Mouse (Mus musculus) gastrocnemius, postnatal 25 days (tissue): ENCODE results near the gene Plk3. TPM values are rescaled to one million over a fixed set of nuclear protein-coding genes. Genes with fewer than 3 reads are reported as not detected.

Experiments
- DNase-seq: peaks from one replicate; pipeline ENCODE4 v3.0.0; 2022
- total RNA-seq, 2 experiments: library from RNA; stranded (reverse); gene quantifications; 1 replicate in 1 of 2; 2 replicates in 1 of 2; pipeline ENCODE4 v1.2.3; 2021

The Plk3 gene
- total RNA-seq, 2 experiments from 2014 or later: 0.51 to 0.62 TPM

- DNase-seq: no peak
Observed at GRCm38 (mm10) chr4:117119636-117120035, 14.1 kb downstream of the Plk3 start.

GRCm38 (mm10) chr4:117117931-117118330 lies 15.8 kb downstream of the Plk3 start:
- DNase-seq: no peak

- no peak for DNase-seq
Observed at GRCm38 (mm10) chr4:117115592-117115991, 18.2 kb downstream of the Plk3 start.

DNA sequence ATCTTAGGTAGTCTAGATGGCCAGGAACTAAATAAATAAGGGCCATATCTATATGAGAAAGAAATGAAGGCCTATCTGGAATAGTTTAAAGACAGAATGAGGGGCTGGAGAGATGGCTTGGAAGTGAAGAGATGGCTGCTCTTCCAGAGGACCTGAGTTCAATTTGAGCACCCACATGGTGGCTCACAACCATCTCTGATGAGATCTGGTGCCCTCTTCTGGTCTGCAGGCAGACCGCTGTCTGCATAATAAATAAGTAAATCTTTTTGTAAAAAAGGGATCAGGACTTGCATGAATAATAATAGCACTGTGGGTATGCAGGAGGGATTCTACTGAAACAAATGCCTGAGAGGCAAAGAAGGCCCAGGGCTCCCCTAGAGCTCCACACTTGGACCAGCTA lies 20.5 kb downstream of the Plk3 start:
- no peak for DNase-seq

GRCm38 (mm10) chr4:117110985-117111384 lies 22.8 kb downstream of the Plk3 start:
- DNase-seq: no peak

GRCm38 (mm10) chr4:117110249-117110648 lies 23.5 kb downstream of the Plk3 start:
- no peak for DNase-seq

- DNase-seq: no peak
Observed at GRCm38 (mm10) chr4:117109330-117109729, 24.4 kb downstream of the Plk3 start.

DNA sequence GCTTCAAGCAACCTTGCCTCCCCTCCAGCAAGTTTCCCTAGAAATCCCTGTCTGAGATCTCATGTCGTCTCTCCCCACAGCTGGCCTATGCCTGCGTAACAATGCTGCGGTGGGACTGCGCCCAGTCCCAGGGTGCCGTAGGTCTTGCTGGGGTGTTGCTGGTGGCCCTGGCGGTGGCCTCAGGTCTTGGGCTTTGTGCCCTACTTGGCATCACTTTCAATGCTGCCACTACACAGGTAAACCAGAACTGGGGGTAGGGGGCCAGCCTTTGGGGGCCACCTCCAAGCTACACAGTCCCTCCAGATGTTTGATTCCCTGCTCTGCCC lies 25.3 kb downstream of the Plk3 start:
- DNase-seq: no peak

DNA sequence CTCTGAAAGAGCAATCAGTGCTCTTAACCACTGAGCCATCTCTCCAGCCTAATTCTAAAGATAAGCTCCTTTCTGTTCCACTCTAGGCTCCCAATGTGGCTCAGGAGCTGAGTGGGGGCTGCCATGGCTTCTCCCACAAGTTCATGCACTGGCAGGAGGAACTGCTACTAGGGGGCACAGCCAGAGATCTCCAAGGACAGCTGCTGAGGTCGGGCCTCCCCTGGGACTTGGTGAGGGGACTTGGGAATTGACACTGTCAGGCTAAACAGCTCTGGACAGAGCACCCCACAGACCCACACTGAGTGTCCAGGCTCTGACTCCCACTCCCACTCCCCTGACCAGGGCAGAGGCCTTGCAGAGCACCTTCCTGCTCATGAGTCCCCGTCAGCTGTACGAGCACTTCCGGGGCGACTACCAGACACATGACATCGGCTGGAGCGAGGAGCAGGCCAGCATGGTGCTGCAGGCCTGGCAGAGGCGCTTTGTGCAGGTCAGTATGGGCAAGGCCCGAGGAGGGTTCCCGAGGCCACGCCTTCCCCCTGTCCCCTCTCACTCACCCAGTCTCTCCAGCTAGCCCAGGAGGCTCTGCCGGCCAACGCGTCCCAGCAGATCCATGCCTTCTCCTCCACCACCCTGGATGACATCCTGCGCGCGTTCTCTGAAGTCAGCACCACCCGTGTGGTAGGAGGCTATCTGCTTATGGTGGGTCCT lies 25.8 kb downstream of the Plk3 start:
- DNase-seq: no peak

DNA sequence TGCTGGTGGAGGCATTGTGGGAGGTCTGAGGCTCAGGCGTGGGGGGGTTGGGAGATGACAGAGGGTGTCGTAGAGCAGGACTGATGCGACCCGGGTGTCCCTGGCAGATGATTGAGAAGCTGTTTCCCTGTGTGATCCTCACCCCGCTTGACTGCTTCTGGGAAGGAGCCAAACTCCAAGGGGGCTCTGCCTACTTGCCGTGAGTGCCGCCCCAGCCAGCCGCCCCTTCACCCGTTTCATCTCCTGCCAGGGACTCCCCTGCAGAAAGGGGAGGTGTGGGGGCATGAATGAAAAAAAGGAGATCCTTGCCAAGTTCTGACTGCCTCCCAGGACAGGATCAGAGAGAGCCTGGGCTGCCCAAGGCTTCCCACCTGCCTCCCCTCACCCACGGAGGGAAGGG lies 28.6 kb downstream of the Plk3 start:
- DNase-seq: no peak

- DNase-seq: no peak
Observed at GRCm38 (mm10) chr4:117104672-117105071, 29.1 kb downstream of the Plk3 start.

GRCm38 (mm10) chr4:117101218-117101617 lies 32.5 kb downstream of the Plk3 start:
- DNase-seq: no peak

- DNase-seq: no peak
Observed at GRCm38 (mm10) chr4:117100036-117100435, 33.7 kb downstream of the Plk3 start.

GRCm38 (mm10) chr4:117098764-117099036 lies 35.1 kb downstream of the Plk3 start:
- no peak for DNase-seq

DNA sequence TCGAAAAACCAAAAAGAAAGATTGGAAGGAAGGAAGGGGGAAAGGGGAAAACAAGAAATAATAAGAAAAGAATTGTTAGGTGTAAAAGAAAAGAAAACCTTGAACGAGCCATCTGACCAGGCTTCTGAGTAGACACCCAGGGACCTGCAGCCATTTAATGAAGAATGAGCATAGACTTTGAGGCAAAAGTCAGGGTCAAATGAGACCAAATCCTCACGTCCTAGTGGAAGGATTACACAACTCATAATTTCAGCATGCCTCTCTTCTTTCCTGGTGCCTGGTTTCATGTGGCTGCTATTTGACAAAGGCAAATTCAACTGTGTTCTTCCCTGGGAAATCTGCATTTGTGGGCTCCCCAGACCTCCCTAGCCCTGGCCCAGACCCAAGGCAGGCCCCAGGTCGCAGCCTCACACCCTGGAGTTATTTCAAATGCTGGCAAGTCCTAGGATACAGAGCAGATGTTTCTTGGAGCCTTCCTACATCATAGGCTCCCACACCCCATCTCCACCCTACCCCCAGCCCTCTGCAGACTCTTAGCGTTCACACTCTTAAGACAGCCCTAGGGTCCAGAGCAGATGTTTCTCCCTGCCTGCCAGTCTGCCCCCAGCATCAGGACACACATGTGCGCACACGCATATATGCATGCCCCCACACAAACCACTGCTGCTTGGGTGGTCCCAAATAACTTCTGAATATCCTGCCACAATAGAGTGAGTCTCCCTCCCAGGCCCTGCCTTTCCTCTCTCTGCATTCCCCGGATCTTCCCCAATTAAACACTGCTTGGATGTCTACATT lies 35.6 kb downstream of the Plk3 start:
- peak; percentile 36 for DNase-seq

GRCm38 (mm10) chr4:117096666-117097065 lies 37.1 kb downstream of the Plk3 start:
- DNase-seq: no peak

DNA sequence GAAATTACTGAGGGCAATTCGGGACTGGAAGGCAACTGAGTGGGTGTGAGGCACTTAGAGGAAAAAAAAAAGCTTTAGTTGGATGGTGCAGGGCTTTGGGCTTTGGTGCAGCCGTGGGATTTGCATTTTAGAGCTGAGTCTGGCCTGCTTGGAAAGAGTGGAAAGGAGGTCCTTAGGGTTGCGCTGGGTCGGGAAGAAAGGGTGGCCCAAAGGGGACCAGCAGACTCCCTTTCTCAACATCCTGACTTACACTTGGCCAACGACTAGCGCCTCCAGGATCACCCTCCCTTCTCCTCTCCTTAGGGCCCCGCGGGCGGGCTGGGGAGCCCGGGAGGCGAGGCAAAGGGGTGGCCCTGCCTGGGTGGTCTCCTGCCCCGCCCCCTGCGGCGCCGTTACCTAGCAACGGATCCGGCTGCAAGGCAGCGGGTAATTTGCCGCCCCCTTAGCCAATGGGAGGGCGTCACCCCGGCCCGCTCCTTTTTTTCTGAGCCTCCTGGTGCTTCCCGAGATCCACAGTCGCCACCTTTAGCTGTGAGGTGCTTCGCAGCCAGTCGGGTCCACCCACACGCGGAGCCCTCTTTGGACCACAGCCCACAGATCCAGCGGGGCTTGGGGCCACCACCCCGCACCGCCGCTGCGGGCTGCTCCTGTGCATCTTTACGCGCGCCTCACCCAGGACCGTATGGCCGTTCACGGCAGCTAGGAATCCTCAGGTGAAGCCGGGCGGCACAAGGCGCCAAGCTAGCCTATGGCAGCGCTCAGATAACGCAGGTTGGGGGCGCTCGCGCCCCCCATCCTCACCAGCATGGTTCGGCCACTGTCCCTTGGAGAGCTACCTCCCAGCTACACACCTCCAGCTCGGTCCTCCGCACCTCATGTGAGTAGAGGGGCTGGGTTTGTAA lies 38.0 kb downstream of the Plk3 start, which contains the start of gene Ptch2:
Gene Ptch2 (plus strand): TSS at position 525 of the 902 bp plus-strand sequence.
- peak; percentile 74 for DNase-seq

DNA sequence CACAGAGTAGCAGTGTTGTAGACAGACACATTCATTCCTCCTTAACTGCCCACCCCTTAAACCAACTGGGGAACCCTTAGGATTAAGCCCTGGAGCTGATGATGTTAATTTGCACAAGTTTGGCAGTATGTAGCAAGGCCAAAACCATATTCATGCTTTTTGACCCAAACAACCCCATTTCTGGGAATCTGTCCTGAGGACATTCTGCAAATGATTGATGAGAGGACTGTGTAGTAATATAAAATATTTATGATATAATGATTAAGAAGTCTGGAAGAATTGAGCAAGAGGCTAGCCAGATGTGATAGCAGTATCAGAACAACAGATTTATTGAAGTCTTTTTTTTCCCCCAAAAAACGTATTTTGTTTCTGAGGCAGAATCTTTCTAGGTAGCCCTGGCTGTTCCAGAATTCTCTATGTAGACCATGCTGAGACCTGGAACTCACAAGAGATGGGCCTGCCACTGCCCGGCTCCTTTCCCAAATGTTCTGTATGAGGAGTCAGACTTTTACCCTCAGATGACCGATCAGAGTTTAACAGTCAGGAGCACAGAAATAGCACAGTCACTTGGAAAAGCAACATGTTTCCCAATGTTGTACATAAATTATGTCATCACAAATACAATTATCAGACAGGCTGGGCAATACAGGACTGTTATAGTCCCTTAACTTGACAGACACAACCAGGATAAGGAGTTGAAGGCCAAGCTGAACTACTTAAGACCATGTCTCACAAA lies 39.0 kb downstream of the Plk3 start:
- DNase-seq: no peak

GRCm38 (mm10) chr4:117090586-117090985 lies 43.2 kb downstream of the Plk3 start:
- DNase-seq: no peak

DNA sequence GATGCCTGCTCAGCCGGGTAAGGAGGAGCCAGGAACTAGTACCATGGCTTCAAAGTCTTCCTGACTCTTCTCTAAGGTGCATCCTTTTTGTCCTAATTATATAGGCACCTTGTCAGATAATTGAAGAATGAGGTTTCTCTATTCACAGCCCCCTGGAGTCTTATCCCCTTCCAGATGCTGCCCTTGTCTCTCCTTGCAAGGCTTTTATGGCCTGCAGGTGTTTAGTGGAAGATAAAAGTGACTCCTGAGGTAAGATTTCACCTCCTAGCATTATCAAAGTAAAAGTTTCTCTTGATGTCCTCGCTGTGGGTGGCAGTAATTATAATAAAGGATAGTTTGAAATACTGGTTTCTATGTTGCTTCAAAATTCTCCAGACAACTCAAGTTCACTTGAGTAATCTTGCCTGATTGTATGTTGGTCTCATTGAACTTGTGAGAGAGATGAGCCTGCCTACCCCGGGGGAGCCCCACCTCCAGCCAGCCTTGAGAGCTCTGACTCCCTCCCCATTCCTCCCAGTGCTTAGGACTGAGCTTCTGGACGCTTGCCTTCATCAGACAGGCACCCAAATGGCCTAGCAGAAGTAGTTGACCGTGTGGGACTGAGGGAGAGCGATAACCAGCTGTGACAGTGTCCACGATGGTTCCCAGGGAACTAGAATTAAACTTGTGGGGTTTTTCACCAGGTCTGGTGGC lies 45.7 kb downstream of the Plk3 start:
- DNase-seq: no peak
